Mouse (Mus musculus): Measurements from ENCODE around the gene Cflar. TPM values are rescaled to one million over a fixed set of nuclear protein-coding genes. Genes with fewer than 3 reads are reported as not detected.
"Not testable (repeated sequence)": the region's sequence is repeated elsewhere in the genome, so short reads cannot be mapped to it uniquely, and the experiment has no call there.

Gene Cflar
- polyA plus RNA-seq, 2 experiments = 8.2 to 13.4 TPM

DNA sequence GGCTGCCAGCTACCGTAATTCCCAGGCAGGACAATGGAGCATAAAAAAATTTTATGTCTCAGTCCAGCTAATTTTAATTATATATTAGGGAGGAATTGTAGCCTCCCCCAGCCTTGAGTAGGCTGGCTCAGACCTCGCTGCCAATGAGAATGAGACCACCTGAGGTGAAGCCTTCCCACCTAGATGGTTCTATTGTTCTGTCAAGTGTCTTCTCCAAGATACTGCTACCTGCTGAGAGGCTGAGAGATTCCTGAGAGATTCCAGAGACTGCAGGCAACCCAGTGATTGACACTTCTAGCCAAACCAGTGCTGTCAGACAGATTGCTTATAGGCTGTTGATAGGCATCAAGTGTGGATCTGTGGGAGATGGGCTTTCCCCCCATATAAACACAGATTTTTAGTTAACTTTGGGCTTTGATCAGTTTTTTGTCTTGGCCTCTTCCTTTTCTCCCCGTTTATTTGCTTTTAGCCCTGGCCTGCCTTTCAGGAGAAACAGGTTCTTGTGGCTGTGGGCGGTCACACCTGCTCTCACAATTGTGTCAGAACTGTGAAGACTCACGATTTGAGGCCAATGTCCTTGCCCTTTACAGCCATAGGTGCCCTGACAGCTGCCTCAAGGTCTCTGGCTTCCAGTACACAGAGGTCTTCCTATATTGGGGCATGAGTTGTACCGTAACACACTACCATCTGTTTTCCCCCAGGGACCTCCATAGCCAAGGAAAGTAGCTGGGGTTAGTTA is 21.1 kb upstream of the Cflar start:
- Histone ChIP-seq H3K27ac (no peak overlapping the region), H3K4me1 (replicated peaks; ENCODE audit: control insufficient read depth in 2 of 2, insufficient read depth in 2 of 2, low read length in 1 of 2) (no peaks in the 10 kb centered on the region), H3K27me3 (ENCODE audit: control insufficient read depth, insufficient read depth, low read length) (no peaks in the 10 kb centered on the region), H3K36me3 (replicated peaks; ENCODE audit: control insufficient read depth, insufficient read depth, low read depth) (no peaks in the 10 kb centered on the region), H3K9me3 (ENCODE audit: control insufficient read depth, low read length) (no peaks in the 10 kb centered on the region), H3K4me3 (ENCODE audit: insufficient read depth in 1 of 2, low read depth in 2 of 2, low read length in 2 of 2) (no peak overlapping the region), H3K9ac (replicated peaks) (no peak overlapping the region), H3K4me2 (ENCODE audit: low read depth) (no peak overlapping the region)
- ATAC-seq (ENCODE audit: insufficient read depth) = no peak
- DNase-seq (ENCODE audit: low read depth in 3 of 3, low spot score in 3 of 3) = no peak
- WGBS (ENCODE audit: insufficient replicate concordance) = 60% methylated on average over 6 of the region's 6 CpGs
- TF ChIP-seq CTCF (IDR thresholded peaks at IDR 0.05; ENCODE audit: low read depth) = no peak
- no peak for TF ChIP-seq EP300 (IDR thresholded peaks at IDR 0.05; ENCODE audit: low read depth)

DNA sequence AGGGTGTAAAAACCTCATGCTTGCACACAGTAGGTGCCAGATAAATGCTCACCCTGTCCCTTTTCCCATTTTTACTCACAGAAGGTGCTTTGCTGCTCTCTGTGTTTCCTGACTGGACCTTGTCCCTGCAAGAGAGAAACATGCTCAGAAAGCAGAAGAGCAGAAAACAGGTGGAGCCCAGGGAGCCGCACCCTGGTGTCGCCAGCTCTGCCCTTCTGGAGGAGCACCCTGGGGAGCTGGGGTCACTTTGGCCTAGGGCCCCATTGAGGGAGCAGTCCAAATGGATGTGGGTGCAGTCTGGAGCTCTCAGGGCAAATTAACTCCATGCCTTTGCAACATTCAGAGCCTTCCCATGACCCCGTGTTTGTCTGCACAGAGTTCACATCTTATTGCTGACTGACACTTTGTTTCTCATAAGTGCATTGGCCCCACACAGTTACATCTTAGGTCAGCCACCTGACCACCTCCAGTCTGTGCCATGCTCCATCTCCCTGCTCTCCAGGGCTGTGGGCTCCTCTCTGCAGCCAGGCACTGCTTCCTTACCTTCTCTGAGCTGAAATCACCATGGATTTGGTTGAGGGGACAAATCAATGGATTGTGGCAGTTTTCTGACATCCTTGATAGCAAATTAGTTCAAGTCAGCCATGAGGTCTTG is 20.3 kb upstream of the Cflar start:
- not testable (repeated sequence) for ATAC-seq (ENCODE audit: insufficient read depth); H3K36me3 ChIP-seq (replicated peaks; ENCODE audit: control insufficient read depth, insufficient read depth, low read depth); DNase-seq (ENCODE audit: low read depth in 3 of 3, low spot score in 3 of 3); H3K27me3 ChIP-seq (ENCODE audit: control insufficient read depth, insufficient read depth, low read length); H3K27ac ChIP-seq; H3K4me3 ChIP-seq (ENCODE audit: insufficient read depth in 1 of 2, low read depth in 2 of 2, low read length in 2 of 2); H3K4me1 ChIP-seq (replicated peaks; ENCODE audit: control insufficient read depth in 2 of 2, insufficient read depth in 2 of 2, low read length in 1 of 2); H3K4me2 ChIP-seq (ENCODE audit: low read depth); H3K9me3 ChIP-seq (ENCODE audit: control insufficient read depth, low read length); H3K9ac ChIP-seq (replicated peaks)
- 69% methylated on average over 2 of the region's 3 CpGs for WGBS (ENCODE audit: insufficient replicate concordance)

DNA sequence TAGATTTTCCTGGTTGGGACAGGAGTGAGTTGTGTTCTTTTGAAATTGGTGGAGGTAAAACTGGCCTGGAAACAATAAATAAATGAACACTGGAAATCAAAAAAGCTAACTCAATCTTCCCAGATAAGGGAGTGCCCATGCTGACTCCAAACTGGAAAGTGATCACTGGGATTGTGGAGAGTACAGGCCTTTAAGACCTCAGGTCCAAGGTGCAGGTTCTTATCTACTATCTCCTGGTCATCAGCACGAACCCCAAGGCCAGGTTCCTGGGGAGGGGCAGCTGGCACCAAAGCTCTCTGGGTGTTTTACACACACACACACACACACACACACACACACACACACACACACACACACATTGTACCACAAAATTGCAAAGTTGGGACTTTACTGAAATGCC is 19.6 kb upstream of the Cflar start:
- not testable (repeated sequence) for H3K4me2 ChIP-seq (ENCODE audit: low read depth); DNase-seq (ENCODE audit: low read depth in 3 of 3, low spot score in 3 of 3); H3K27ac ChIP-seq; H3K4me3 ChIP-seq (ENCODE audit: insufficient read depth in 1 of 2, low read depth in 2 of 2, low read length in 2 of 2); ATAC-seq (ENCODE audit: insufficient read depth); H3K9me3 ChIP-seq (ENCODE audit: control insufficient read depth, low read length); H3K27me3 ChIP-seq (ENCODE audit: control insufficient read depth, insufficient read depth, low read length); H3K9ac ChIP-seq (replicated peaks); H3K36me3 ChIP-seq (replicated peaks; ENCODE audit: control insufficient read depth, insufficient read depth, low read depth); H3K4me1 ChIP-seq (replicated peaks; ENCODE audit: control insufficient read depth in 2 of 2, insufficient read depth in 2 of 2, low read length in 1 of 2)
- 27% methylated on average over 1 of the region's 1 CpGs for WGBS (ENCODE audit: insufficient replicate concordance)

DNA sequence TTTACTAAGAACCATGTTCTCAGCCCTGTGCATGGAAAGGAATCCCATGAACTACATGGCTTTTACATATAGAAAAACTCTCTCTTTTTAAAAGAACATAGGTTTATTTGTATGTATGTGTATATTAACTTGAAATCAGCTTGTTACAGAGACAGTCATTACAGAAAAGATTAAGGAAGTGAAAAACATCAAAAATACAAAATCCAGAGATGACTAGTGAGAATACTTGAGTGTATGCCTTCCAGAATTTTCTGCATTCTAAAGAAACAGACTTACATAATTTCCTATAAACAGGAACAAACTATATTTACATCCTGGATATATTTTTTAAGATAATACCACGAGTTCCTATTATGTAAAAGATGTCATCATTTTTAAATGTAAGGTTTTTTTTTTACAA is 17.6 kb upstream of the Cflar start:
- Histone ChIP-seq H3K4me3 (ENCODE audit: insufficient read depth in 1 of 2, low read depth in 2 of 2, low read length in 2 of 2) (no peak overlapping the region), H3K4me1 (replicated peaks; ENCODE audit: control insufficient read depth in 2 of 2, insufficient read depth in 2 of 2, low read length in 1 of 2) (no peaks in the 10 kb centered on the region), H3K4me2 (ENCODE audit: low read depth) (no peak overlapping the region), H3K27me3 (ENCODE audit: control insufficient read depth, insufficient read depth, low read length) (no peaks in the 10 kb centered on the region), H3K9ac (replicated peaks) (no peak overlapping the region), H3K9me3 (ENCODE audit: control insufficient read depth, low read length) (no peaks in the 10 kb centered on the region), H3K36me3 (replicated peaks; ENCODE audit: control insufficient read depth, insufficient read depth, low read depth) (no peaks in the 10 kb centered on the region), H3K27ac (no peak overlapping the region)
- DNase-seq (ENCODE audit: low read depth in 3 of 3, low spot score in 3 of 3) (no peak), ATAC-seq (ENCODE audit: insufficient read depth) (no peak)
- WGBS (ENCODE audit: insufficient replicate concordance) = 48% methylated on average over 1 of the region's 1 CpGs
- no peak for TF ChIP-seq CTCF (IDR thresholded peaks at IDR 0.05; ENCODE audit: low read depth)
- no peak for TF ChIP-seq EP300 (IDR thresholded peaks at IDR 0.05; ENCODE audit: low read depth)

DNA sequence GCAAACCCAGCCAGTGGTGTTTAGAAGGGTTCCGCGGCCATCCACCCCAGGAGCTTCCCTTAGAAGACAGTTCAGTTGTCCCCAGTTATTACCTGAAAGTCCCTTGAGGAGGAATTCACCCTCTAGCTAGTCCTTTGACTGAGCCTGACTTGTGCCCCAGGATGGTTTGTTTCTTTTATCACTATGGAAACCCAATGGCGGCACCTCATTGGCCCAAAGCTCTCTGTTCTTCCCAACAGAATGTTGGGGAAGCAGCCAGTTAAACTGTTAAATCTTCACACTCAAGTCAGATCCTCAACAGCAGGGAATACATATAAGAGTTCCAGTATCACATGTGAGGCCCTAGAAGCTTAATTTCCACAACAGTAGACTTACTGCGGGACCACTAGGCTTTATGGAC is 15.5 kb upstream of the Cflar start, which contains the start of gene Als2cr12:
Als2cr12 (minus strand) TSS at position 180 of the 400 bp plus-strand sequence.
- not testable (repeated sequence) for H3K9me3 ChIP-seq (ENCODE audit: control insufficient read depth, low read length); H3K27me3 ChIP-seq (ENCODE audit: control insufficient read depth, insufficient read depth, low read length); H3K4me3 ChIP-seq (ENCODE audit: insufficient read depth in 1 of 2, low read depth in 2 of 2, low read length in 2 of 2); ATAC-seq (ENCODE audit: insufficient read depth); H3K9ac ChIP-seq (replicated peaks); H3K4me1 ChIP-seq (replicated peaks; ENCODE audit: control insufficient read depth in 2 of 2, insufficient read depth in 2 of 2, low read length in 1 of 2); DNase-seq (ENCODE audit: low read depth in 3 of 3, low spot score in 3 of 3); H3K36me3 ChIP-seq (replicated peaks; ENCODE audit: control insufficient read depth, insufficient read depth, low read depth); H3K4me2 ChIP-seq (ENCODE audit: low read depth); H3K27ac ChIP-seq
- WGBS (ENCODE audit: insufficient replicate concordance) = 74% methylated on average over 4 of the region's 4 CpGs
